12 mouse cellular contexts compared by ENCODE assay signal in the genomic region with DNA sequence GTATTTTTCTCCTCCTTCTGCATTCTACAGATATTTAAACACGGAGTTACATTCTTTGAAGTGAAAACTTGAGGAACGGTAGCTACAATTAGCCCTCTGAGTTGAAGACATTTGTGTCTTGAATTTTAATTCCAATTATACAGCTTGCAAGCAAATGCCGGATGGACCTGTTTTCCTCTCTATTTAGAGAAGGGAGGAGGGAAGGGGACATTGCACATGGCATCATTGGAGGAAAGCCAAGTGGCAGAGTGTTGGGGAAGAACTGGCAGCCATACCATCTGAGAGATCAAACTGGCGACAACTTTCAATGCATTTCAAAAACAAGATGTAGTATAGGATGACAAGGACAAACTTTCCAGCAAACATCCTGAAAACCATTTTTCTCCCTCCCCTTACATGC.
DNase-seq lines count a peak whose midpoint lies in the region; ATAC-seq lines count a peak whose summit lies in the region.
"Had no signal": no experiment of that assay in that cellular context is flagged by ENCODE, and none has a peak within 500 bp of the region (broad histone marks: within the 10 kb centered on the region; RNA-seq: fewer than 3 reads in every experiment).

No protein-coding gene starts in this region.

- H3K4me1 ChIP-seq in neural tube, embryonic 13.5 days (replicated peaks), result no peaks in the 10 kb centered on the region
- H3K4me1 ChIP-seq: liver, embryonic 15.5 days had no signal

- no peaks in the 10 kb centered on the region for H3K9me3 ChIP-seq in neural tube, embryonic 13.5 days
- H3K9me3 ChIP-seq: liver, embryonic 15.5 days had no signal

- H3K27ac ChIP-seq in neural tube, embryonic 13.5 days (replicated peaks), result no peak overlapping the region
- H3K27ac ChIP-seq: heart, adult 2 months; liver, embryonic 15.5 days had no signal

- H3K27me3 ChIP-seq in neural tube, embryonic 13.5 days, result no peaks in the 10 kb centered on the region
- H3K27me3 ChIP-seq: liver, embryonic 15.5 days had no signal

- 64% methylated on average over 4 of the region's 4 CpGs for WGBS in neural tube, embryonic 13.5 days

- ATAC-seq in neural tube, embryonic 13.5 days (ENCODE audit: low read depth), result 0 out of 2 replicates have a peak, but pooled peaks have one; percentile 32
- ATAC-seq: inflammation-experienced regulatory T-cells, adult 6 months had no signal

- DNase-seq in neural tube, embryonic 10.5 days (ENCODE audit: extremely low spot score, low spot score), result no peak
- DNase-seq in cerebellum, postnatal 36 days, result peak; percentile 57 to 60
- peak; percentile 44 to 55 for DNase-seq in layer of hippocampus, postnatal 10 days (ENCODE audit: low spot score in 2 of 2)
- DNase-seq in right cerebral cortex, postnatal 4 days, result peak; percentile 55
- DNase-seq in kidney, postnatal 14 days, result no peak
- no peak for DNase-seq in thymus, postnatal 36 days
- DNase-seq in lung, adult 18-20 months, result no peak
- DNase-seq: heart, adult 2 months had no signal

- no peak overlapping the region for H3K4me2 ChIP-seq in neural tube, embryonic 13.5 days
- H3K4me2 ChIP-seq: liver, embryonic 15.5 days had no signal

- H3K9ac ChIP-seq in neural tube, embryonic 13.5 days, result no peak overlapping the region
- H3K9ac ChIP-seq: liver, embryonic 15.5 days had no signal

- H3K4me3 ChIP-seq in neural tube, embryonic 13.5 days, result no peak overlapping the region
- H3K4me3 ChIP-seq: heart, adult 2 months; liver, embryonic 15.5 days; myocyte had no signal

- H3K36me3 ChIP-seq in neural tube, embryonic 13.5 days, result no peaks in the 10 kb centered on the region
- H3K36me3 ChIP-seq: liver, embryonic 15.5 days had no signal

Comparison
In these comparisons a context has a peak if more than half of its experiments do, and no peak if none do; other contexts are left out.
1. DNase-seq: peak in cerebellum, postnatal 36 days (2 of 2), layer of hippocampus, postnatal 10 days (2 of 2) and right cerebral cortex, postnatal 4 days (single experiment); none in neural tube, embryonic 10.5 days (single experiment), kidney, postnatal 14 days (single experiment), thymus, postnatal 36 days (0 of 2) and lung, adult 18-20 months (0 of 2).